Mouse (Mus musculus) kidney, adult 2 months (tissue): ENCODE measurements at regions not wholly inside any gene's neighbourhood (a gene's known extent, or its start where the extent isn't known, plus 50 kb on each side); places are given as distances from the start of the nearest gene placed in this dataset.

Source experiments
- DNase-seq: peaks from one replicate; pipeline ENCODE4 v3.0.0; 2021
- H3K27ac ChIP-seq: fragments of 200-500 bp; 2 replicates; pipeline ENCODE4 v1.5.1; 2012; ENCODE audit warnings: low read depth, low read length, control low read depth, inconsistent platforms; ENCODE audit not compliant: insufficient read depth
- H3K27me3 ChIP-seq: fragments of 200-500 bp; replicated peaks from 2 replicates; pipeline ENCODE4 v1.6.1; 2012; ENCODE audit warnings: mild to moderate bottlenecking, moderate library complexity, low read length, inconsistent platforms; ENCODE audit not compliant: control insufficient read depth, insufficient read depth
- H3K36me3 ChIP-seq: fragments of 200-500 bp; 2 replicates; pipeline ENCODE4 v1.6.1; 2012; ENCODE audit warnings: mild to moderate bottlenecking, moderate library complexity, low read length, inconsistent platforms; ENCODE audit not compliant: control insufficient read depth, insufficient read depth
- H3K4me1 ChIP-seq: fragments of 200-500 bp; 2 replicates; pipeline ENCODE4 v1.6.1; 2011; ENCODE audit warnings: low read length; ENCODE audit not compliant: control insufficient read depth, insufficient read depth
- H3K4me3 ChIP-seq: fragments of 200-500 bp; 2 replicates; pipeline ENCODE4 v1.5.1; 2011; ENCODE audit warnings: mild to moderate bottlenecking, low read depth, low read length, control low read depth; ENCODE audit not compliant: insufficient read depth
- CTCF ChIP-seq: fragments of 200-500 bp; conservative IDR thresholded peaks from 2 replicates; pipeline ENCODE4 v1.5.1; 2011; ENCODE audit warnings: low read depth, mild to moderate bottlenecking, control low read depth, low read length, moderate library complexity, mixed read lengths; ENCODE audit not compliant: insufficient read depth, insufficient read length
- POLR2A ChIP-seq: fragments of 200-500 bp; IDR thresholded peaks from one replicate; pipeline ENCODE4 v1.6.1; 2011; ENCODE audit warnings: low read depth, low read length, control low read depth
- WGBS: fragments of 180-500 bp; shearing (Covaris S2); methylation state at CpG from one replicate; pipeline ENCODE4 v1.1.7; 2018; 5-methylcytosine and 5-hydroxymethylcytosine counted together

DNA sequence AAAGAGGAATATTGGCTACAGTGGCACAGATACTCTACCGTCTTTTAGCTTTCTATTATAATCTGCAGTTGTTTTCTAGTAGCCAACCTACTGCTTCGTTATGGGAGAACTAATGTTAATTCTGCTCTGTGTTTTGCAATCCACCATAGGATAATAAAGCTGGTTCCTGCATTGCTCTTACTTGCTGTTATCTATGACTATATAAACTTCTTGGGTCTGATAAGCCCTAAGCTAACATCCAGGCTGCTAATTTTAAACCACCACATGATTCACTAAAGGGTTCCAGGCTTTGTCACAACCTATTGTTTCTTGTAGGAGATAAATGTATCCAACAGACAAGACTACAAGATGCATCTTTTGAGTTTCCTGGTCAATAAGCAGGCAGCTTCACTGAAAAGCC, 173.5 kb upstream of the Aga start:
- no peaks in the 10 kb centered on the region for H3K27me3 ChIP-seq
- no peaks in the 10 kb centered on the region for H3K36me3 ChIP-seq
- H3K4me1 ChIP-seq: no peaks in the 10 kb centered on the region
- no peak overlapping the region for H3K27ac ChIP-seq
- no peak overlapping the region for H3K4me3 ChIP-seq
- no peak for DNase-seq
- TF ChIP-seq CTCF (no peak), POLR2A (no peak)
- WGBS: 88% methylated on average over 2 of the region's 2 CpGs

DNA sequence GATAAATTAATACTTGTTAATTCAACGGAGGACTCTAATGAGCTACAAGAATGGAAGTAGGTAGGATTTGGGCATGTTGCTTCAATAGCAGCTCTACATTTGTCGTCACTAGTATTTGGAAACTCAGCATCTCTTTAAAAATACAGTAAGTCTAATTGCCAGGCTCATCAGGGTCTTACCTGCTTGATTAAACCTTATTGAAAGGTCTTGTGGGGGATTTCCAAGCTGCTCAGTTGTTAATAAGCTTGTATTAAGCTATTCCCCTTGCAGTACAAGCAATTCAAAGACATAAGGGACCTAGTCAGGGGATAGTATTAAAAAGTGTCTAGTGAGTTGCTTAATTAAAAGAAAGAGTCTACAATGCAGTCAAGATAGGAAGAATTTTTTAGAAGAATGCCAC, 142.9 kb upstream of the Aga start:
- no peak overlapping the region for H3K4me3 ChIP-seq
- no peaks in the 10 kb centered on the region for H3K4me1 ChIP-seq
- no peaks in the 10 kb centered on the region for H3K36me3 ChIP-seq
- WGBS: 84% methylated on average over 2 of the region's 2 CpGs
- TF ChIP-seq CTCF (no peak), POLR2A (no peak)
- DNase-seq: no peak
- no peaks in the 10 kb centered on the region for H3K27me3 ChIP-seq
- no peak overlapping the region for H3K27ac ChIP-seq

DNA sequence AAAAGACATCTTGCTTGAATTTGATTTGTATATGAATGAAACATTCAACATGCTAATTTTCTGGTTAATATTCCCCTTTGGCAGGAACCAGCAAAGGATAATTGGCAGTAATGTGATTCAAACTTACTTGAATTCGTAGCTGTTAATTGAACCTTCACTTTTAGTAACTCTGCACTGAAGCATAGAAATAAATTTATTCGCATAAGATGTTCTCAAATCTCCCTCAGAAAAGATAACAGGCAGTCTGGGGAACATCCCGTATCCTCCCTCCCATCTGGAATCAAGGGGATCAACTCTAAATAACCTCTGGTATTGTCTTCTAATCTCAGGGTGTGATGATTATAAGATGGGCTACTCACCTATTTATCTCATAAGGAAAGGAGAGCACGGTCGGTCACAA, 138.1 kb upstream of the Aga start:
- Histone ChIP-seq H3K36me3 (no peaks in the 10 kb centered on the region), H3K4me1 (no peaks in the 10 kb centered on the region), H3K27me3 (no peaks in the 10 kb centered on the region), H3K27ac (no peak overlapping the region), H3K4me3 (no peak overlapping the region)
- DNase-seq: no peak
- TF ChIP-seq POLR2A (no peak), CTCF (no peak)
- 77% methylated on average over 5 of the region's 5 CpGs for WGBS

DNA sequence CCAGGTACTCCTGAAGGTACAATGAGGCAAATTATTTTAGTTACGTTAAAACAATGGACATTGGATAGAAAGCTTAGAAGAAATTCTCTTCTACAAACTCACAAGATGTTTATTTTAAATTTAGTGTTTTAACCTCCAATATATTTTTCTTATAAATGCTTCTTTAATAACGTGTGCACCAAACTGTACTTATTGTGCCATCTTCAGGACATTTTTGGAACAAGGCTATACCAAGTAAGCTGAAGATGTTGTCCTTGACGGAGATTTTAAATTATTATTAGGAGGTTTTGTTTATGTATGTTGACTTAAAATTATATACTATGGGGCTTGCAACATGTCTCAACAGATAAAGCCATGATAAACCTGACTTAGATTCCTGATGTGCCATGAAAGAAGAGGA, 99.4 kb upstream of the Aga start:
- WGBS: 58% methylated on average over 3 of the region's 3 CpGs
- H3K36me3 ChIP-seq: no peaks in the 10 kb centered on the region
- no peak for DNase-seq
- H3K27ac ChIP-seq: no peak overlapping the region
- H3K4me1 ChIP-seq: no peaks in the 10 kb centered on the region
- TF ChIP-seq CTCF: no peak
- no peak for TF ChIP-seq POLR2A
- no peak overlapping the region for H3K4me3 ChIP-seq
- H3K27me3 ChIP-seq: no peaks in the 10 kb centered on the region

DNA sequence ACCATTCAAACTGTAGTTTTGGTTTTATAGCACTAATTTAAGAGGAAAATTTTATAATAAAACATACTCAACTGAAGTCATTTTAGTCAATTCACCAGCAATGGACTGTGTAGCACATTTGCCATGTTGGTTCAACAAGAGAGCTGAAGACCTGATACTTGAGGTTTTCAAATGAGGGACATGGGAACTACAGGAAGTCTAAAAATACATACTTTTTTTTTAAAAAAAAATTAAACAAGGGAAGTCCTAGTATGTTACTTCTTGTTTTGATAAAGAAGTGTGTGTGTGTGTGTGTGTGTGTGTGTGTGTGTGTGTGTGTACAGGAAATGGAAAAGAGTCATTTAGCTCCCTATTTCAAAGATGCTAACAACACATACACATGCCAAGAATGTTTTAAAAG, 77.3 kb upstream of the Aga start:
- TF ChIP-seq POLR2A (no peak), CTCF (no peak)
- no peak for DNase-seq
- Histone ChIP-seq H3K36me3 (no peaks in the 10 kb centered on the region), H3K4me3 (no peak overlapping the region), H3K27me3 (no peaks in the 10 kb centered on the region), H3K4me1 (no peaks in the 10 kb centered on the region), H3K27ac (no peak overlapping the region)

DNA sequence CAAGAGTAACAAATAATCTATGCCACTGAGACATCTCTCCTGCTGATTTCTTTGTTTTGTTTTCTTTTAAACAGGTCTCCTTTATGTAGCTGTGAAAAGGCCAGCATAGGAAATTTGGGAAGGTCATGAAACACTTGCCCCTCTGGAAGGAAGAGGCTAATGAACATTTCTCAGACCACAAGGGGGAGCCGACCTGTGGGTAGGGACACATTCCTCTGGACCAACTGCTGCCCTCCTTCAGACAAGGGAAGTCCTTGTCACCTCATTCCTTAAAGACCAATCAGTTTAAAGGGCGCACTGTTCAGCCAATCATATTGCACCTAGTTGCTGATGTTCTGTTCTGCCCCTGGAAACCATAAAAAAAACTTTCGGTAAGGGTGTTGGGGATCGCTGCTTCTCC, 75.8 kb upstream of the Aga start:
- no peak for DNase-seq
- 77% methylated on average over 4 of the region's 4 CpGs for WGBS
- no peaks in the 10 kb centered on the region for H3K27me3 ChIP-seq
- no peak overlapping the region for H3K27ac ChIP-seq
- TF ChIP-seq CTCF (no peak), POLR2A (no peak)
- H3K4me3 ChIP-seq: no peak overlapping the region
- no peaks in the 10 kb centered on the region for H3K36me3 ChIP-seq
- no peaks in the 10 kb centered on the region for H3K4me1 ChIP-seq

DNA sequence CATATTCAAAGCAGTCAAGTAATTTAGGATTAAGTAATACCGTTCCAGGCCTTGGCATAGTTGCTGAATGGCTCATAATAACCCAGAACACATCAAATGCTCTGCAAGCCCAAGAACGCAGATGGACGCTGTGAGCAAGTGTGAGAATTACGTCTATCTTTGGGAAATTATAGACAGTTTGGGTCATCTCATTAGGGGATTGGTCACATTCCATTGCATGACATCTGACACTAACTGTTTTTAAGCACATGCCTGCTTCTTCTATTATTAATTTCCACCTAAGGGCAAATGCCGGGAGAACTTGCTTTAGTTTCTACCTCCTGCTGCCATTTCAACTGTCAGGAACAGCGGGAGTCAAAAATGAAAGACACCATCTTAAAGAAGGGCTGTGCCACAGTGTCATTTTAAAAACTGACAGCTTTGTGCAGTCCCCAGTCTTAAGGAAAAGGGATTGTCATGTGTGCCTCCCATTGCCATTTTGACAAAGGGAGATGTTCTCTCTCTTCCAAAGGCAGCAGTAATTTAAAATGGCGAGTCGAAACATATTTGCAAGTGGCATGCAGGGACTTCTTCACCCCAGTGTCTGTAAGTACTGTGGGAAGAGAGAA, 64.7 kb upstream of the Aga start:
- Histone ChIP-seq H3K4me1 (no peaks in the 10 kb centered on the region), H3K27me3 (no peaks in the 10 kb centered on the region), H3K36me3 (no peaks in the 10 kb centered on the region), H3K27ac (no peak overlapping the region), H3K4me3 (no peak overlapping the region)
- WGBS: 72% methylated on average over 8 of the region's 8 CpGs
- peak; percentile 1 for DNase-seq
- TF ChIP-seq CTCF (no peak), POLR2A (no peak)
